Mouse (Mus musculus): Measurements from ENCODE around the gene Sdr9c7. TPM values are rescaled to one million over a fixed set of nuclear protein-coding genes. Genes with fewer than 3 reads are reported as not detected.

Gene Sdr9c7
- polyA plus RNA-seq, 1 experiment from 2014 or later: not detected

DNA sequence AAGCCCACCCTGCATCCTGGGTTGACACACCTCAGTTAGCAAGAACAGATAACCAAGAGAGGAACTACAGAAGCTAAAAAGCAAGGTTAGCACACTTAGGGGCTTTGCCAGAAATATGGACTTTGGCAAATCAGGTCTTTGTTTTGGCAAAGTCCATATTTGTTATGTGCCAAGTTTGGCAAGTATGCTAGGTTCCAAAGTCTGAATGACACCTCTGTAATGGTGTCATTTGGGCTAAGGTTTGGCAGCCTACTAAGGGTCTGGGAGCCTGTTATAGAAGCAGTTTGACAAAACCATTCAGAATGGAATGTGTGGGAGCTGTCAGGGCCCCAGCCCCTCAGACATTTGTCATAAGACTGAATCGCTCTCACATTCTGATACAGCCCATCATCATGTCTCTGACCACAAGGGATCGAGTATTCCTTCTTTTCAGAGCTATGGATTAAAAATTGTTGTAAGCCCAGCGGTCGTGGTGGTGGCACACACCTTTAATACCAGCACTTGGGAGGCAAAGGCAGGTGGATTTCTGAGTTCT, 51.3 kb downstream of the Sdr9c7 start:
- H3K9me3 ChIP-seq: no peaks in the 10 kb centered on the region
- no peak overlapping the region for H3K9ac ChIP-seq
- H3K27ac ChIP-seq (replicated peaks): no peak overlapping the region
- H3K4me1 ChIP-seq (replicated peaks): no peaks in the 10 kb centered on the region
- no peak overlapping the region for H3K4me3 ChIP-seq
- no peaks in the 10 kb centered on the region for H3K27me3 ChIP-seq
- no peak for ATAC-seq (ENCODE audit: low FRiP score, low read depth)
- H3K4me2 ChIP-seq: no peak overlapping the region
- WGBS: 81% methylated on average over 4 of the region's 4 CpGs
- H3K36me3 ChIP-seq: no peaks in the 10 kb centered on the region

DNA sequence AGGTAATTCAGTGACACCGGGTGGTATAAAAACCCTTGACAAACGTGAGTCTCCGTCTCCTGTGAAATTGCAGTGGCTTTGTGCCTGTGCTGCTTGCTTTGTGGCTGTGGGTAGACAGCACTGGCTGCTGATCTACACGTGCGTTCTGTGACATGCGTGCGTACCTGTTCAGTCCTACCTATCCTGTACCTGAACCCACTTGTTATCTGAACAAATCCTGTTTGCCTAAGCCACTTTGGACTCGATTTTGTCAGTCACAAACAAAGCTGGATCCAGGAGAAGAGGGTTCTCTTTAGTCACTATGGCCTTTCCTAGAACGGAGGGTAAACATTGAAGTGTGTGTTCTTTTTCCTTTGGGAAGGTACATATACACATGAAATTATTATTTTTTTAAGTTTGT, 53.1 kb downstream of the Sdr9c7 start:
- H3K27ac ChIP-seq (replicated peaks): no peak overlapping the region
- H3K4me2 ChIP-seq: no peak overlapping the region
- H3K9me3 ChIP-seq: no peaks in the 10 kb centered on the region
- ATAC-seq (ENCODE audit: low FRiP score, low read depth): no peak
- H3K36me3 ChIP-seq: no peaks in the 10 kb centered on the region
- H3K4me1 ChIP-seq (replicated peaks): no peaks in the 10 kb centered on the region
- no peak overlapping the region for H3K4me3 ChIP-seq
- no peak overlapping the region for H3K9ac ChIP-seq
- H3K27me3 ChIP-seq: no peaks in the 10 kb centered on the region
- 85% methylated on average over 9 of the region's 9 CpGs for WGBS

DNA sequence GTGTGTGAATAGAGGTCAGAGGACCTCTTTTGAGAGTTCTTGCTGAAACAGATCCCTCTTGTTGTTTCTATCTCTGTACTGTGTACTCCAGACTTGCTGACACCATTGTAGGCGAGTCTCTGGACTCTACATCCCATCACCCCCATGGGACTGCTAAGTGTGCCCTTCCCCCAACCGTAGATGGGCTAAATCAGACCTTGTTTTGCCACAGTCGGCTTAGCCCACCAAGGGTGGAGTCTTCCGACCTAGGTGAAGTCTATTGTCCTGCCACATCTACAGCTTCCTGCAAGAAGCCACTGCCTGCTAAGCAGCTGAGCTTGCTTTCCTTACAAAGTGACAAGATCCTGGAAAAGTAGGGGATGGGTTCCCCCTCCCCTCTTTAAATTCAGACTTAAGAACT, 53.5 kb downstream of the Sdr9c7 start:
- H3K4me3 ChIP-seq: no peak overlapping the region
- 77% methylated on average over 4 of the region's 4 CpGs for WGBS
- no peak overlapping the region for H3K9ac ChIP-seq
- H3K4me1 ChIP-seq (replicated peaks): no peaks in the 10 kb centered on the region
- ATAC-seq (ENCODE audit: low FRiP score, low read depth): no peak
- no peak overlapping the region for H3K27ac ChIP-seq (replicated peaks)
- no peaks in the 10 kb centered on the region for H3K9me3 ChIP-seq
- no peak overlapping the region for H3K4me2 ChIP-seq
- H3K27me3 ChIP-seq: no peaks in the 10 kb centered on the region
- H3K36me3 ChIP-seq: no peaks in the 10 kb centered on the region

DNA sequence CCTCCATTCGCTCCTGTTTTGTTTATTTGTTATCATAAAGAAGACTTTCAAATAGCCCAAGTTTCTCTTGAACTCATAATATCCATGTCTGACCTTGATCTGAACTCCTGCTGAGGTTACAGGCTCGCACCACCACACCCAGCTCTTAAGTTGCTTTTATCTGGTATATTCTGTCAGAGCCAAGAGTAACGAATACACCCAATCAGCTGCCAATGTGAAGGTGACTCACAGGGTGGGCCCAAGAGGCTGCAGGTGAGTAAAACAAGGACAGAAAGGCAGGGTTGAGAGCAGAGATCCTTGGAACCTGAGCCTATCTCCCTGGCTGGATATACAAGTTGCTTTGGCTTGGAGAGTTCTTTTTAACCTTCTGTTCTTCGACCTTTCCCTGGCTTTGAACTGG, 56.7 kb downstream of the Sdr9c7 start:
- H3K4me2 ChIP-seq: no peak overlapping the region
- H3K9me3 ChIP-seq: no peaks in the 10 kb centered on the region
- no peak for ATAC-seq (ENCODE audit: low FRiP score, low read depth)
- H3K4me3 ChIP-seq: no peak overlapping the region
- H3K9ac ChIP-seq: no peak overlapping the region
- no peak overlapping the region for H3K27ac ChIP-seq (replicated peaks)
- H3K36me3 ChIP-seq: no peaks in the 10 kb centered on the region
- no peaks in the 10 kb centered on the region for H3K27me3 ChIP-seq
- H3K4me1 ChIP-seq (replicated peaks): no peaks in the 10 kb centered on the region
- 79% methylated on average over 4 of the region's 4 CpGs for WGBS

DNA sequence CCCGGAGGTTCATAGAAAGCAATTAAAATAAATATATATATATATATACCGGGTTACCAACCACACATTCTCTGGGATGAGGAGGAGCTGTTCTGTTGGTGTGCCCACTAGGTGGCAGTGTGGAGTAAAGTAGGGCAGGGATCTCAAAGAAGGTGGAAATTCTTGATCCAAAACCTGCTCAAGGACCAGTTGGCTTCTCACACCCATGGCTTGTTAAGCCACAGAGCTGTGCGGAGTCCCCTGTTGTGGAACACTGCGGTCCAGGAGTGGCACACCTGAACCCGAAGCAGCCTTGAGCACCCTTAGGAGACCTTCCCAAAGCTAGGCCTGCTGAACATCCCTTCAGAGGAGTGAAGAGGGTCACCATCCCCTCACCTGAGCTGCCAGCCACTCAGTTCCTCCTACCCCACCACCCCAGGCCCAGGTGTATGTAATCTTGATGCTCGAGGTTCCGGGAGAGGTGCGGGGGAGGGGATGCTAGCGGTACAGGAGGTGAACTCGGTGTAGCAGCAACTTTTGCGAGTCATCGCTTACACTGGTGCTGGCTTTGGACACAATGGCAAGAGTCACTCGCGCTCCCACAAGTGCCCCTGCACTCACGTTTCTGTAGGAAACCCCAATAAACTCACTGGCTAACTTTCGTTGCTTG, 58.0 kb downstream of the Sdr9c7 start:
- no peaks in the 10 kb centered on the region for H3K9me3 ChIP-seq
- no peaks in the 10 kb centered on the region for H3K4me1 ChIP-seq (replicated peaks)
- no peak for ATAC-seq (ENCODE audit: low FRiP score, low read depth)
- no peak overlapping the region for H3K27ac ChIP-seq (replicated peaks)
- no peaks in the 10 kb centered on the region for H3K27me3 ChIP-seq
- H3K36me3 ChIP-seq: no peaks in the 10 kb centered on the region
- H3K4me2 ChIP-seq: no peak overlapping the region
- 60% methylated on average over 16 of the region's 16 CpGs for WGBS
- H3K9ac ChIP-seq: no peak overlapping the region
- no peak overlapping the region for H3K4me3 ChIP-seq

DNA sequence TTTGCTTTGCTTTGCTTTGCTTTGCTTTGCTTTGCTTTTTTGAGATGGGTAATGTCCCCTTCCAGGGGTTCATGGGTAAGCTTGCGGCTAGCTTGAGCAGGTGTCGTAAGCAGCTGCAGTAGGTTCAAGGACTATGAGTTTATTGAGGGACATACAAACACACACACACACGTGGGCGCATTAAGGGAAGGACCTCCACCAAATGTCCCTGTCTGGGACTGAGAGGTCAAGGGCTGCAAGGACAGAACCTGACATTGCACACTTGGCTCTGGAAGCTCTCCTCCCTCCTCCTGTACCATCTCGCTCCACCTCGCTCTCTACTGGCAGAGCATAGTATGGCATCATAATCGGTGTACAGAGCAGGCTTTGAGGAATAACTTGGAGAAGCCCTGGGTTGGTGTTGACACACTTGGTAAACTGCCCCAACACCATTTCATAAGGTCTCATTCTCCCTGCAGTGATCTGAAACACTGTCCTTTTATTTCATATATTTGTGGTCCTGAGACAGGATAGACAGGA, 60.9 kb downstream of the Sdr9c7 start:
- Histone ChIP-seq H3K27me3 (no peaks in the 10 kb centered on the region), H3K4me2 (no peak overlapping the region), H3K4me3 (no peak overlapping the region), H3K27ac (replicated peaks) (no peak overlapping the region), H3K9ac (no peak overlapping the region), H3K9me3 (no peaks in the 10 kb centered on the region), H3K36me3 (no peaks in the 10 kb centered on the region), H3K4me1 (replicated peaks) (no peaks in the 10 kb centered on the region)
- WGBS: 96% methylated on average over 7 of the region's 7 CpGs
- ATAC-seq (ENCODE audit: low FRiP score, low read depth): no peak

Other genes with a start within 250 kb of the Sdr9c7 start
- 3.1 and 3.4 TPM in 2 replicates for gene Nemp1, start 231.6 kb upstream of the Sdr9c7 start, polyA plus RNA-seq (2015; fragmentation: Nextera tagmentation; extraction: Ambion mirVana)
- 2.5 and 2.7 TPM in 2 replicates for gene Nab2, start 229.9 kb upstream of the Sdr9c7 start, polyA plus RNA-seq (2015; fragmentation: Nextera tagmentation; extraction: Ambion mirVana)
- gene Myo1a, start 193.3 kb upstream of the Sdr9c7 start, polyA plus RNA-seq (2015; fragmentation: Nextera tagmentation; extraction: Ambion mirVana): 0.72 and 0.77 TPM in 2 replicates
- 0.42 and 1.2 TPM in 2 replicates for gene Tac2, start 174.0 kb upstream of the Sdr9c7 start, polyA plus RNA-seq (2015; fragmentation: Nextera tagmentation; extraction: Ambion mirVana)
- 3.2 and 4.1 TPM in 2 replicates for gene Zbtb39, start 159.0 kb upstream of the Sdr9c7 start, polyA plus RNA-seq (2015; fragmentation: Nextera tagmentation; extraction: Ambion mirVana)
- gene Gpr182, start 146.8 kb upstream of the Sdr9c7 start, polyA plus RNA-seq (2015; fragmentation: Nextera tagmentation; extraction: Ambion mirVana): 1.8 TPM in 2 replicates
- gene Rdh1, start 138.8 kb upstream of the Sdr9c7 start, polyA plus RNA-seq (2015; fragmentation: Nextera tagmentation; extraction: Ambion mirVana): 0.08 TPM in 1 of 2 replicates, not detected in the other
- not detected in 2 replicates for gene Rdh16f1, start 138.7 kb upstream of the Sdr9c7 start, polyA plus RNA-seq (2015; fragmentation: Nextera tagmentation; extraction: Ambion mirVana)
- 0.09 and 0.21 TPM in 2 replicates for gene Rdh9, start 122.1 kb upstream of the Sdr9c7 start, polyA plus RNA-seq (2015; fragmentation: Nextera tagmentation; extraction: Ambion mirVana)
- not detected in 2 replicates for gene Rdh16, start 97.4 kb upstream of the Sdr9c7 start, polyA plus RNA-seq (2015; fragmentation: Nextera tagmentation; extraction: Ambion mirVana)
- not detected in 2 replicates for gene Rdh19, start 48.6 kb upstream of the Sdr9c7 start, polyA plus RNA-seq (2015; fragmentation: Nextera tagmentation; extraction: Ambion mirVana)
- not detected in 2 replicates for gene Rdh16f2, start 32.0 kb upstream of the Sdr9c7 start, polyA plus RNA-seq (2015; fragmentation: Nextera tagmentation; extraction: Ambion mirVana)
- gene Rdh7, start 9.7 kb upstream of the Sdr9c7 start, polyA plus RNA-seq (2015; fragmentation: Nextera tagmentation; extraction: Ambion mirVana): not detected in 2 replicates
- not detected in 2 replicates for gene Hsd17b6, start 109.1 kb downstream of the Sdr9c7 start, polyA plus RNA-seq (2015; fragmentation: Nextera tagmentation; extraction: Ambion mirVana)
- 35.2 and 40.3 TPM in 2 replicates for gene Prim1, start 116.7 kb downstream of the Sdr9c7 start, polyA plus RNA-seq (2015; fragmentation: Nextera tagmentation; extraction: Ambion mirVana)
- gene Naca, start 137.1 kb downstream of the Sdr9c7 start, polyA plus RNA-seq (2015; fragmentation: Nextera tagmentation; extraction: Ambion mirVana): 494 and 518 TPM in 2 replicates
- 371 and 395 TPM in 2 replicates for gene Ptges3, start 160.4 kb downstream of the Sdr9c7 start, polyA plus RNA-seq (2015; fragmentation: Nextera tagmentation; extraction: Ambion mirVana)
- 2,267 and 2,290 TPM in 2 replicates for gene Atp5b, start 184.8 kb downstream of the Sdr9c7 start, polyA plus RNA-seq (2015; fragmentation: Nextera tagmentation; extraction: Ambion mirVana)
- 8.1 and 8.3 TPM in 2 replicates for gene Baz2a, start 193.1 kb downstream of the Sdr9c7 start, polyA plus RNA-seq (2015; fragmentation: Nextera tagmentation; extraction: Ambion mirVana)